Mouse (Mus musculus) forebrain, embryonic 11.5 days (tissue): ENCODE measurements around the gene Ugt1a10. TPM values are rescaled to one million over a fixed set of nuclear protein-coding genes. Genes with fewer than 3 reads are reported as not detected.
"Not testable (repeated sequence)": the region's sequence is repeated elsewhere in the genome, so short reads cannot be mapped to it uniquely, and the experiment has no call there.

ENCODE experiments used
- ATAC-seq: fragments of 200-750 bp; cut with Nextera tagmentation; replicated peaks from 2 replicates; pipeline ENCODE4 v1.8.0; 2017; ENCODE audit warnings: moderate TSS enrichment; ENCODE audit not compliant: low FRiP score
- DNase-seq: peaks from one replicate; pipeline ENCODE4 v3.0.0-alpha.2; 2017; ENCODE audit warnings: low spot score
- H3K27ac ChIP-seq: fragments of 300-500 bp; sonication (generic); 2 replicates; pipeline ENCODE4 v1.5.1; 2014; ENCODE audit warnings: low read depth, low read length
- H3K27me3 ChIP-seq: fragments of 300-500 bp; sonication (generic); 2 replicates; pipeline ENCODE4 v1.6.1; 2014; ENCODE audit warnings: mild to moderate bottlenecking, low read length, mixed read lengths; ENCODE audit not compliant: control insufficient read depth, insufficient read depth
- H3K36me3 ChIP-seq: fragments of 300-500 bp; sonication (generic); 2 replicates; pipeline ENCODE4 v1.6.1; 2014; ENCODE audit warnings: mild to moderate bottlenecking, low read length, moderate library complexity, mixed read lengths; ENCODE audit not compliant: control insufficient read depth, insufficient read depth
- H3K4me1 ChIP-seq: fragments of 300-500 bp; sonication (generic); replicated peaks from 2 replicates; pipeline ENCODE4 v1.6.1; 2014; ENCODE audit warnings: low read length, mixed read lengths; ENCODE audit not compliant: control insufficient read depth, insufficient read depth
- H3K4me2 ChIP-seq: fragments of 300-500 bp; sonication (generic); 2 replicates; pipeline ENCODE4 v1.6.1; 2014; ENCODE audit warnings: low read depth, mild to moderate bottlenecking, low read length, moderate library complexity, mixed read lengths; ENCODE audit not compliant: severe bottlenecking
- H3K4me3 ChIP-seq: fragments of 300-500 bp; sonication (generic); 2 replicates; pipeline ENCODE4 v1.5.1; 2014; ENCODE audit warnings: low read depth, low read length
- H3K9ac ChIP-seq: fragments of 300-500 bp; sonication (generic); 2 replicates; pipeline ENCODE4 v1.6.1; 2014; ENCODE audit warnings: low read length
- H3K9me3 ChIP-seq: fragments of 300-500 bp; sonication (generic); 2 replicates; pipeline ENCODE4 v1.6.1; 2016; ENCODE audit warnings: low read length, mixed read lengths; ENCODE audit not compliant: control insufficient read depth
- WGBS: fragments of 180-500 bp; shearing (Covaris S2); extraction: QIAGEN DNeasy Blood & Tissue Kit; methylation state at CpG from one replicate; pipeline ENCODE4 v1.1.7; 2014; 5-methylcytosine and 5-hydroxymethylcytosine counted together
- polyA plus RNA-seq: library from polyadenylated mRNA; unstranded; fragments of >200 nt; fragmentation: Nextera tagmentation; extraction: Ambion mirVana; gene quantifications from 2 replicates; pipeline ENCODE4 v1.2.1, GENCODE M21; 2014

The Ugt1a10 gene
- polyA plus RNA-seq, 1 experiment from 2014 or later: not detected

DNA sequence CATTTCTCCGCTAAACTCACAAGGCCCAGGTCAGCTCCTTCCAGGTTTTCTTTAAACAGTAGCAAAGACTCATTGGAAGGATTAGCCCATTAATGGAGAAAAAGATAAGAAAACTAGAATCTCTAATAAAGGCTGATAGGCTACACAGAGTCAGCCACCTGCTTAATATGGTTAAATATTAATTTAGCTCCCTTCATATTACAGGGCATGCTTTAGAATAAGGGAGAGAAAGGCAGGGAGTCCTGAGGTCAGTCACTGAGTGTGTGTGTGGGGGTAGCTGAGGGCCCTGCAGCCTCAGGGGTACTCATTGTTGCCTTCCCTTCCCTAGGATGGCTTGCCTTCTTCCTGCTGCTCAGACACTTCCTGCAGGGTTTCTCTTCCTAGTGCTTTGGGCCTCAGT lies 83.0 kb downstream of the Ugt1a10 start:
- WGBS: 88% methylated on average over 1 of the region's 1 CpGs
- Histone ChIP-seq H3K27ac (no peak overlapping the region), H3K9me3 (no peaks in the 10 kb centered on the region), H3K27me3 (no peaks in the 10 kb centered on the region), H3K36me3 (no peaks in the 10 kb centered on the region), H3K4me2 (no peak overlapping the region), H3K9ac (no peak overlapping the region), H3K4me3 (no peak overlapping the region), H3K4me1 (no peaks in the 10 kb centered on the region)
- ATAC-seq (no peak), DNase-seq (no peak)

DNA sequence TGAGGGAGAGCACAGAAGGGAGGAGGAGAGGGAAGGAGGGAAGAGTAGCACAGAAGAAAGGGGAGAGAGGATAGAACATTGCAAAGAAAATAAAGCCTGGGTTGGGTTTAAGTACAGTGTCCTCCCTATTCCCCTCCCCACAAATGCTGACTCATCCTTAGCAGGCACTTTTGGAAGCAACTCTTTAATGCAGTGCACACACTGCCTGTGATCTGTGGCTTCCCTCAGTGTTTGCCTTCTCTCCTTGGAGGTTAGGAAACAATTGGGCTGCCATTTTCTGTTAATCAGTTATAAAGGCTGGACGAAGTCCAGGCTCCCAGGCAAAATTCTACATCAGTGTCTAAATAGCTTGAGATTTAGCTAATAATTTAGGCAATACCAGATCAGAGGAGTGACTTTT lies 85.3 kb downstream of the Ugt1a10 start:
- H3K27ac ChIP-seq, H3K9ac ChIP-seq, H3K4me3 ChIP-seq, H3K4me2 ChIP-seq, H3K4me1 ChIP-seq, H3K9me3 ChIP-seq, H3K36me3 ChIP-seq, H3K27me3 ChIP-seq, DNase-seq, ATAC-seq: not testable (repeated sequence)
- 70% methylated on average over 1 of the region's 1 CpGs for WGBS

DNA sequence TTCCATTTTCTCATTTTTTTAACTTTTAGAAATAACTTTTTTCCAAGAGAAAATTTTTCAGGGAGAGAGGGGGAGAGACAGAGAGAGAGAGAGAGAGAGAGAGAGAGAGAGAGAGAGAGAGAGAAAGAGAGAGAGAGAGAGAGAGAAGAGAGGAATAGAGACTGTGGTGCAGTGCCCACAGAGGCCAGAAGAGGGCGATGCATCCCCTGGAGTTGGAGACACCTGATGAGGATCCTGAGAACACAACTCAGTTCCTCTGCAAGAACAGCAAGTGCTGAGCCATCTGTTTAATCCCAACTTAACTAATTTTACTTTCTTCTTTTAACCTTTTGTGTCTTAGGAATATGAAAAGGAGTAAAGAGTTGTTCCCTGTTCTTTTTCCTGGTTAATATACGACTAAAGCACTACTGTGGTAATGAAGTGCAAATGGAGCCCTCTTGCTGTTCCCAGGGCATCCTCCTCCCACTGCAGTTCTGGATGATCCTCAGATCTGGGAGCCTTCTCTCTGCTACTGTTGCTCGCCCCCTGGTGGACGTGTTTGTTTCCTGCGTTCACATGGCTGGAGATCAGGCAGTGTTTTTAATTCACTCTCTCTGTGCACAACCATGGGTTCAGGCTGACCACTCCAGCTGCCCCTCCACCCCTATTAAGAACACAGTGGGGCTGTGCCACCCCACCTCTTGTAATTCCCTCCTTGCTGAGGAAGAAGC lies 88.9 kb downstream of the Ugt1a10 start:
- not testable (repeated sequence) for H3K27me3 ChIP-seq, H3K27ac ChIP-seq, H3K36me3 ChIP-seq, H3K4me2 ChIP-seq, H3K4me1 ChIP-seq, H3K9me3 ChIP-seq, H3K9ac ChIP-seq, ATAC-seq, H3K4me3 ChIP-seq
- 7% methylated on average over 5 of the region's 5 CpGs for WGBS
- peak; percentile 55 for DNase-seq

DNA sequence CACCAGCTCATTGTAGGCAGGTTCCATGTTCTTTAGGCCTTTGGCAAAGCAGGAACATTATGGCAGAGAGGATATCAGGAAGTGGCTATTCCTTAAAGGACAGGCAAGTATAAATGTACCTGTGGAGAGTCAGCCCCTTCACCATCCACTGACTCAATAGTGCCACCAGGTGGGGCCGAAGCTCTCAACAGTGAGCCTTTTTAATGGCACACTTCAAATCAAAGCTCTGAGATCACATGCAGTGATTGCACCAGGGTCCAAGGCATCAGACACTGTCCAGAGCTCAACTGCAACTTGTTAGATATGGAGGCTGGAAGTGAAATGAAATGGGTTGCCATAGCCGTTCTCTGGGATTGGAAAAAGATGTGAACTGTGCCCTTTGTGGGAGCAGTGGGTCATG lies 90.1 kb downstream of the Ugt1a10 start:
- H3K9ac ChIP-seq, H3K27me3 ChIP-seq, H3K9me3 ChIP-seq, H3K4me1 ChIP-seq, H3K27ac ChIP-seq, H3K4me2 ChIP-seq, H3K4me3 ChIP-seq, H3K36me3 ChIP-seq, ATAC-seq, DNase-seq: not testable (repeated sequence)
- 75% methylated on average over 2 of the region's 2 CpGs for WGBS

DNA sequence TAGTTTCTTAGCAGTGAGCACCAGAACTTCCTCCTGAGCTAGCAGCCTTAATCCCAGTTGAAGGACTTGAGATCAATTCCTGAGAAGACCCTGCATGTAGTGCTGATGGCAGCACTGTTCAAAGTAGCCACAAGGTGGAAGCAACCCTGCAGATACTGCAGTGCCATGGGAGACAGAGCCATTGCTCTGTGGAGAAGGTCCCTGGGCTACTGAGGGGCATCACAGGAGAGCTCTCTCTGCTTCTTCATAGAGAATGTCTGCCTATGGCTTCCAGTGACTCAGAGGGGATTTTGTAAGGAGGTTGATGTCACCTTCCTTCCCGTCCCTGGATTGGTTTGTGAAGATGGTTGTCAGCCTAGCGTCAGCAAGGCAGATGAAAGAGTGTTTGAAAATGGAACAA lies 94.9 kb downstream of the Ugt1a10 start:
- not testable (repeated sequence) for ATAC-seq, DNase-seq, H3K4me2 ChIP-seq, H3K9ac ChIP-seq, H3K27ac ChIP-seq, H3K4me3 ChIP-seq, H3K9me3 ChIP-seq, H3K36me3 ChIP-seq, H3K27me3 ChIP-seq, H3K4me1 ChIP-seq
- 82% methylated on average over 2 of the region's 2 CpGs for WGBS

DNA sequence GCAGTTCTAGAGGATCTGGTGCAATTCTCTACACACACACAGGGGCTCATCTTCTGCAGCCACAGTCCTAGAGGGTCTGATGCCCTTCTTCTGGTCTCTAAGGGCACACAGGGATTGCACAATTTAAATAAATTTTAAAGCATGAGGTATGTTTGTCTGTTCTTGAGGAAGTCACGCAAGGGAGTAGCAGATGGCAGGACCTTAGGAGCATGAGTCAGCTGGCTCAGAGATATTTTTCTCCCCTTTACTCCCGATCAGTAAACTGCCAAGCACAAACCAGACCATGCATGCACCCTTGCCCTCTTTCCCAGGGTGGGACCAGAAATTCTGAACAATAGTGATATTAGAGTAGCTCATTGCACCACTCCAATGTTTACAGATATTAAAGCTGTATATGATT lies 103.2 kb downstream of the Ugt1a10 start:
- Histone ChIP-seq H3K9me3 (no peaks in the 10 kb centered on the region), H3K36me3 (no peaks in the 10 kb centered on the region), H3K4me3 (no peak overlapping the region), H3K9ac (no peak overlapping the region), H3K4me2 (no peak overlapping the region), H3K27me3 (no peaks in the 10 kb centered on the region), H3K4me1 (no peaks in the 10 kb centered on the region), H3K27ac (no peak overlapping the region)
- ATAC-seq (no peak), DNase-seq (no peak)
- 86% methylated on average over 2 of the region's 2 CpGs for WGBS

DNA sequence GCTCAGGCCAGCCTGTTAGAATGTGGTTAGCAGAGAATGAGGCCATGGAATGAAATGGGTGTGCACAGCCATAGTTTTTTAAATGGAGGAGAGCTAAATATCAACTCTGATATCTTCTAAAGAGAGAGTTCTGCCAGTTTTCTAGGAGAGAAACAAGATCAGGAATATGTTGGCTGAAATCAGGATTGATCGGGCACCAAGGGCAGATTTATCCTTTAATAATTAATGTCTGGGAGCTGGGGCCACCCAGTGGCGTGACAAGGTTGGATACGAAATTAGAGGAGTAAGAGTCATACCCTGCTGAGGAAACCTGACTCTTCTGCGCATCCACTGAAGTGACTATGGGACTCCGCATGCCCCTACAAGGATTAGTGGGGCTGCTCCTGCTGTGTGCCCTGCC lies 110.5 kb downstream of the Ugt1a10 start, which contains the start of gene Ugt1a5:
Gene Ugt1a5 (plus strand): TSS at position 302 of the 400 bp plus-strand sequence.
- Histone ChIP-seq H3K4me3 (no peak within 1 kb of the TSS), H3K9me3 (no peaks in the 10 kb centered on the region), H3K4me1 (no peaks in the 10 kb centered on the region), H3K27me3 (no peaks in the 10 kb centered on the region), H3K27ac (no peak within 1 kb of the TSS), H3K9ac (no peak within 1 kb of the TSS), H3K4me2 (no peak within 1 kb of the TSS), H3K36me3 (no peaks in the 10 kb centered on the region)
- DNase-seq: no peak
- WGBS: 81% methylated on average over 5 of the region's 5 CpGs
- no peak for ATAC-seq

DNA sequence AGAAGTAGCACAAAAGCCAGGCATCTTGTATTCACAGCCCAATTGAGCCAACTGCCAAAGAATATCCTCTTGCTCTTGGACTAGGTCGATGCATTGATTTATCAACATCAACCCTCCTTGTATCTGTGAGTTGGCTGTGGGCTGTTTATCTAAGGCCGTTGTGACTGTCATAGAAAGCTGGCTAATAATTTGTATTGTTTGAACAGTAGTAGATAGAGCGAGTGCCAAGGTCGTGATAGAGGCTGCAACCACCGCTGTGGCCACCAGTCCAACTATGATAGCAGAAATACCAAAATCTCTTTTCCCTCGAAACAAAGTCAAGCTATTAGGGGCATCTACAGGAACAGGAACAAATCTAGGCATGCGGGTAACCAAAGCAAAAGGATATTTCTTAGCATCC lies 117.0 kb downstream of the Ugt1a10 start:
- ATAC-seq, H3K4me3 ChIP-seq, H3K36me3 ChIP-seq, DNase-seq, H3K9me3 ChIP-seq, H3K27me3 ChIP-seq, H3K27ac ChIP-seq, H3K4me1 ChIP-seq, H3K9ac ChIP-seq, H3K4me2 ChIP-seq: not testable (repeated sequence)
- 93% methylated on average over 5 of the region's 7 CpGs for WGBS

DNA sequence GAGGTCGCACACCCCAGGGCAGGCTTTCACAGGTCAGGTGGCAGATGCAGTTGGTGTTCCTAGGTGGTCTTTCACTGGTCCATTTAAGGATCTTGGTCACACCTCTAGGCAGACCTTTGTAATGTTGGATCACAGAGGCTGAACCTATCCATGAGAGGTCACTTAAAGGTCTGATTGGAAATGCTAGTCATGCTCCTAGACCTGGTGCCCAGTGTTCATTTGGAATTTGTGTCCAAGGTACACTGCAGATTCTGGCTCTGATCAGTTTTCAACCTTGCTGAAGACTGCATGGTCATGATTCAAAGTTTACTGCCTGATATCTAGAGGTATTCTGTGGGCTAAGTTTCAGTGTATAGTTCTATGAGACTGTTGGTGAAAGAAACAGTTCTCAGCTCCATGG lies 124.5 kb downstream of the Ugt1a10 start:
- Histone ChIP-seq H3K9ac (no peak overlapping the region), H3K4me2 (no peak overlapping the region), H3K27me3 (no peaks in the 10 kb centered on the region), H3K36me3 (no peaks in the 10 kb centered on the region), H3K9me3 (peaks cover 5% of the 10 kb centered on the region), H3K27ac (no peak overlapping the region), H3K4me1 (no peaks in the 10 kb centered on the region), H3K4me3 (no peak overlapping the region)
- ATAC-seq: no peak
- no peak for DNase-seq
- 90% methylated on average over 1 of the region's 1 CpGs for WGBS
